Mouse (Mus musculus): Measurements from ENCODE around the gene Ypel5. TPM values are rescaled to one million over a fixed set of nuclear protein-coding genes. Genes with fewer than 3 reads are reported as not detected.

The Ypel5 gene
- total RNA-seq, 1 experiment: 20.7 TPM

GRCm38 (mm10) chr17:72813419-72814315, 22.6 kb upstream of the Ypel5 start:
- DNase-seq (ENCODE audit: low read depth, low spot score): peak; percentile 61
- no peaks in the 10 kb centered on the region for H3K36me3 ChIP-seq (ENCODE audit: control insufficient read depth, insufficient read depth, low read length, poor library complexity, severe bottlenecking)
- H3K27ac ChIP-seq (ENCODE audit: insufficient read depth, low read depth, low read length, poor library complexity, severe bottlenecking): no peak overlapping the region
- no peak for TF ChIP-seq MAFK (IDR thresholded peaks at IDR 0.05; ENCODE audit: insufficient read depth, low read depth, low read length)
- TF ChIP-seq ZC3H11A (IDR thresholded peaks at IDR 0.05; ENCODE audit: borderline replicate concordance, low read depth, low read length): no peak
- no peak for TF ChIP-seq ZNF384 (IDR thresholded peaks at IDR 0.05; ENCODE audit: low read depth, low read length)
- no peak for TF ChIP-seq HCFC1 (IDR thresholded peaks at IDR 0.05; ENCODE audit: borderline replicate concordance, insufficient read depth, low read length)
- no peak for TF ChIP-seq CHD2 (IDR thresholded peaks at IDR 0.05; ENCODE audit: low read depth, low read length)
- H3K4me1 ChIP-seq (ENCODE audit: control insufficient read depth in 2 of 2, insufficient read depth in 2 of 2, low read length in 2 of 2, poor library complexity in 1 of 2): no peaks in the 10 kb centered on the region
- no peak overlapping the region for H3K9ac ChIP-seq (ENCODE audit: insufficient read depth, low read depth, low read length, poor library complexity, severe bottlenecking)
- no peak overlapping the region for H3K4me3 ChIP-seq (ENCODE audit: insufficient read depth in 1 of 2, low read depth in 1 of 2, low read length in 2 of 2, poor library complexity in 1 of 2, severe bottlenecking in 1 of 2)
- in situ Hi-C loops (cut with MboI; ENCODE audit: low sequenced_read_pairs in 2 of 2, unreplicated experiment in 2 of 2): no loop called here
- H3K9me3 ChIP-seq (ENCODE audit: control insufficient read depth, insufficient read depth, low read depth, low read length): no peaks in the 10 kb centered on the region

GRCm38 (mm10) chr17:72817574-72817973, 18.7 kb upstream of the Ypel5 start:
- in situ Hi-C loops (cut with MboI; ENCODE audit: low sequenced_read_pairs in 2 of 2, unreplicated experiment in 2 of 2): no loop called here
- Histone ChIP-seq H3K36me3 (ENCODE audit: control insufficient read depth, insufficient read depth, low read length, poor library complexity, severe bottlenecking) (no peaks in the 10 kb centered on the region), H3K9me3 (ENCODE audit: control insufficient read depth, insufficient read depth, low read depth, low read length) (no peaks in the 10 kb centered on the region), H3K4me3 (ENCODE audit: insufficient read depth in 1 of 2, low read depth in 1 of 2, low read length in 2 of 2, poor library complexity in 1 of 2, severe bottlenecking in 1 of 2) (no peak overlapping the region), H3K4me1 (ENCODE audit: control insufficient read depth in 2 of 2, insufficient read depth in 2 of 2, low read length in 2 of 2, poor library complexity in 1 of 2) (no peaks in the 10 kb centered on the region), H3K9ac (ENCODE audit: insufficient read depth, low read depth, low read length, poor library complexity, severe bottlenecking) (no peak overlapping the region), H3K27ac (ENCODE audit: insufficient read depth, low read depth, low read length, poor library complexity, severe bottlenecking) (no peak overlapping the region)
- DNase-seq (ENCODE audit: low read depth, low spot score): no peak
- no peak for TF ChIP-seq CHD2 (IDR thresholded peaks at IDR 0.05; ENCODE audit: low read depth, low read length)
- no peak for TF ChIP-seq ZNF384 (IDR thresholded peaks at IDR 0.05; ENCODE audit: low read depth, low read length)
- no peak for TF ChIP-seq ZC3H11A (IDR thresholded peaks at IDR 0.05; ENCODE audit: borderline replicate concordance, low read depth, low read length)
- TF ChIP-seq HCFC1 (IDR thresholded peaks at IDR 0.05; ENCODE audit: borderline replicate concordance, insufficient read depth, low read length): no peak
- TF ChIP-seq MAFK (IDR thresholded peaks at IDR 0.05; ENCODE audit: insufficient read depth, low read depth, low read length): no peak

GRCm38 (mm10) chr17:72819714-72820113, 16.5 kb upstream of the Ypel5 start:
- TF ChIP-seq HCFC1 (IDR thresholded peaks at IDR 0.05; ENCODE audit: borderline replicate concordance, insufficient read depth, low read length): no peak
- no peak for TF ChIP-seq ZNF384 (IDR thresholded peaks at IDR 0.05; ENCODE audit: low read depth, low read length)
- no peak for TF ChIP-seq ZC3H11A (IDR thresholded peaks at IDR 0.05; ENCODE audit: borderline replicate concordance, low read depth, low read length)
- no peak for TF ChIP-seq CHD2 (IDR thresholded peaks at IDR 0.05; ENCODE audit: low read depth, low read length)
- TF ChIP-seq MAFK (IDR thresholded peaks at IDR 0.05; ENCODE audit: insufficient read depth, low read depth, low read length): no peak
- no peak overlapping the region for H3K9ac ChIP-seq (ENCODE audit: insufficient read depth, low read depth, low read length, poor library complexity, severe bottlenecking)
- no peak overlapping the region for H3K27ac ChIP-seq (ENCODE audit: insufficient read depth, low read depth, low read length, poor library complexity, severe bottlenecking)
- no peaks in the 10 kb centered on the region for H3K36me3 ChIP-seq (ENCODE audit: control insufficient read depth, insufficient read depth, low read length, poor library complexity, severe bottlenecking)
- no peak for DNase-seq (ENCODE audit: low read depth, low spot score)
- H3K4me3 ChIP-seq (ENCODE audit: insufficient read depth in 1 of 2, low read depth in 1 of 2, low read length in 2 of 2, poor library complexity in 1 of 2, severe bottlenecking in 1 of 2): no peak overlapping the region
- in situ Hi-C loops (cut with MboI; ENCODE audit: low sequenced_read_pairs in 2 of 2, unreplicated experiment in 2 of 2): no loop called here
- H3K9me3 ChIP-seq (ENCODE audit: control insufficient read depth, insufficient read depth, low read depth, low read length): no peaks in the 10 kb centered on the region
- H3K4me1 ChIP-seq (ENCODE audit: control insufficient read depth in 2 of 2, insufficient read depth in 2 of 2, low read length in 2 of 2, poor library complexity in 1 of 2): no peaks in the 10 kb centered on the region

- Histone ChIP-seq H3K4me1 (ENCODE audit: control insufficient read depth in 2 of 2, insufficient read depth in 2 of 2, low read length in 2 of 2, poor library complexity in 1 of 2) (no peaks in the 10 kb centered on the region), H3K4me3 (ENCODE audit: insufficient read depth in 1 of 2, low read depth in 1 of 2, low read length in 2 of 2, poor library complexity in 1 of 2, severe bottlenecking in 1 of 2) (no peak overlapping the region), H3K9me3 (ENCODE audit: control insufficient read depth, insufficient read depth, low read depth, low read length) (peaks cover 2% of the 10 kb centered on the region; the same call in 1 of the 2 replicates), H3K9ac (ENCODE audit: insufficient read depth, low read depth, low read length, poor library complexity, severe bottlenecking) (no peak overlapping the region), H3K27ac (ENCODE audit: insufficient read depth, low read depth, low read length, poor library complexity, severe bottlenecking) (no peak overlapping the region), H3K36me3 (ENCODE audit: control insufficient read depth, insufficient read depth, low read length, poor library complexity, severe bottlenecking) (no peaks in the 10 kb centered on the region)
- TF ChIP-seq CHD2 (IDR thresholded peaks at IDR 0.05; ENCODE audit: low read depth, low read length) (no peak), ZNF384 (IDR thresholded peaks at IDR 0.05; ENCODE audit: low read depth, low read length) (no peak), ZC3H11A (IDR thresholded peaks at IDR 0.05; ENCODE audit: borderline replicate concordance, low read depth, low read length) (no peak), MAFK (IDR thresholded peaks at IDR 0.05; ENCODE audit: insufficient read depth, low read depth, low read length) (no peak), HCFC1 (IDR thresholded peaks at IDR 0.05; ENCODE audit: borderline replicate concordance, insufficient read depth, low read length) (no peak)
- no peak for DNase-seq (ENCODE audit: low read depth, low spot score)
- in situ Hi-C loops (cut with MboI; ENCODE audit: low sequenced_read_pairs in 2 of 2, unreplicated experiment in 2 of 2): no loop called here
Measured at GRCm38 (mm10) chr17:72820425-72820824, 15.8 kb upstream of the Ypel5 start.

Data from ES-E14 (cell line).